Mouse (Mus musculus): ENCODE data around the gene Pex12. TPM values are rescaled to one million over a fixed set of nuclear protein-coding genes. Genes with fewer than 3 reads are reported as not detected.

Pex12 gene
- total and polyA plus RNA-seq, 2 experiments from 2014 or later = 2.6 to 9.3 TPM

DNA sequence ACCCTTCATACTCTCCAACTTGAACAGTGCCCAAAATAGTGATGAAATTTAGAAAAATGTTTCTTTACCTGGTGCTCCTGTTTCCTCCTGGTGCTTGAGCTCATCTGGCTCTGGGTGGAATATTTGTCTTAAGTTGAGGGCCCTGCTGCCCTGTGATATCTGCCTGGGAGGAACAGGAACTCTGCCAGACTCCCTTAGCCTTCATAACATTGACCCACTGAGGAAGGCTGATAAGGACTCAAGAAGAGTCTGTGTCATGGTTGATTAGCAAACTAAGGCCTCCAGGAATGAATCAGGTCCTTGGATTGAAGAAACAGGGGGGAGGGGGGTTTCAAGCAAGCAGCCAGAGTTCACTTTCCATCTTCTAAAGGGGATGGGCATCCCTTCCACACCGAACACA, 15.8 kb downstream of the Pex12 start, which contains the start of gene Slfn14:
Gene Slfn14, minus strand, starts transcription at position 161 of the 400 bp plus-strand sequence.
- H3K27me3 ChIP-seq (ENCODE audit: control insufficient read depth, insufficient read depth, low read length) = no peaks in the 10 kb centered on the region
- H3K9ac ChIP-seq (replicated peaks; ENCODE audit: low read depth, low read length) = no peak within 1 kb of the TSS
- TF ChIP-seq CTCF (IDR thresholded peaks at IDR 0.05; ENCODE audit: low read depth) = no peak
- no peak for TF ChIP-seq EP300 (IDR thresholded peaks at IDR 0.05; ENCODE audit: low read depth)
- ATAC-seq (ENCODE audit: insufficient read depth, low read depth) (no peak), DNase-seq (ENCODE audit: low spot score) (no peak)
- no peak within 1 kb of the TSS for H3K4me3 ChIP-seq (ENCODE audit: low read depth, low read length)
- peaks cover 5% of the 10 kb centered on the region; the same call in 1 of the 2 replicates for H3K4me1 ChIP-seq (ENCODE audit: control insufficient read depth, insufficient read depth)
- no peaks in the 10 kb centered on the region for H3K36me3 ChIP-seq (replicated peaks; ENCODE audit: control insufficient read depth, insufficient read depth, low read length)
- no peak within 1 kb of the TSS for H3K27ac ChIP-seq (ENCODE audit: low read depth)
- no peaks in the 10 kb centered on the region for H3K9me3 ChIP-seq (replicated peaks; ENCODE audit: control insufficient read depth, low read length)
- no peak within 1 kb of the TSS for H3K4me2 ChIP-seq (ENCODE audit: low read depth, low read length)
- 63% methylated on average over 1 of the region's 1 CpGs for WGBS

DNA sequence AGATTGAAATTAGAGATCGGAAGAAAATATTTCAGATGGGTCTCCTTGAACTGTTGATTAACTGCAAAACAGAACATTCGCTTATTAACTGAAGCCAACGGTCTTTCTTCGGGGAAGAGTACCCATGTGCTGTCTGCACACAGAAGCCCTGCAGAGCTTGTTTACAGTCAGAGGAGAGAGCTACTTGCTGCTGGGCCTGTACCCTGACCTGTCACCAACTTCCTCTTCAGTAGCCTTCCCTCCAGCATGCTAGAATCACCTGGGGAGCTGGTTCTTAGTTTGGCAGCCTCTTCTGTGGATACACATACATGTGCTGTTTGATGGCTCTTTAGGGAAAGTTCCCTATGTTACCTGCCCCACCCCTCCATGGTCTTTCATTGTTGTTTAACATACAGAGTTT, 16.8 kb downstream of the Pex12 start:
- no peak overlapping the region for H3K4me2 ChIP-seq (ENCODE audit: low read depth, low read length)
- no peaks in the 10 kb centered on the region for H3K36me3 ChIP-seq (replicated peaks; ENCODE audit: control insufficient read depth, insufficient read depth, low read length)
- peaks cover under 1% of the 10 kb centered on the region; the same call in 1 of the 2 replicates for H3K4me1 ChIP-seq (ENCODE audit: control insufficient read depth, insufficient read depth)
- H3K9me3 ChIP-seq (replicated peaks; ENCODE audit: control insufficient read depth, low read length) = no peaks in the 10 kb centered on the region
- H3K4me3 ChIP-seq (ENCODE audit: low read depth, low read length) = no peak overlapping the region
- ATAC-seq (ENCODE audit: insufficient read depth, low read depth) (no peak), DNase-seq (ENCODE audit: low spot score) (no peak)
- WGBS = 91% methylated on average over 4 of the region's 4 CpGs
- H3K27me3 ChIP-seq (ENCODE audit: control insufficient read depth, insufficient read depth, low read length) = no peaks in the 10 kb centered on the region
- TF ChIP-seq EP300 (IDR thresholded peaks at IDR 0.05; ENCODE audit: low read depth) (no peak), CTCF (IDR thresholded peaks at IDR 0.05; ENCODE audit: low read depth) (no peak)
- H3K9ac ChIP-seq (replicated peaks; ENCODE audit: low read depth, low read length) = no peak overlapping the region
- H3K27ac ChIP-seq (ENCODE audit: low read depth) = no peak overlapping the region

DNA sequence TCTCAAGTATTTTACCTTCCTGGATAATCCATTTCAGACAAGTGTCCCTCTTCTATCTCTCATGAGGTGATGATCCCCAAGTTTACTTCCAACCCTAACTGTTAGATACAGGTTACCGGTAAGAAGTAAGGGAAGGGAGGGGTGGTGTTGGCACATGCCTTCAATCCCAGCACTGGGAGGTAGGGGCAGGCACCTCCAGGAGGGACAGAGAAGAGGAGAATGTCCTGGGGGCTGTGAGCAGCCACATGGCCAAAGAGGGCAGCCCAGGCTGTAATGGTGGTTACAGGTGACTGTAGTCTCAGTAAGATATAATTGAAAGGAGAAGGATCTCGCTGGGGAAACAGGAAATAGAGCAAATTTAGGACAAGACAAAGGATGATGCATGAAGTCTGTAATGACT, 20.3 kb downstream of the Pex12 start:
- TF ChIP-seq EP300 (IDR thresholded peaks at IDR 0.05; ENCODE audit: low read depth) (no peak), CTCF (IDR thresholded peaks at IDR 0.05; ENCODE audit: low read depth) (no peak)
- DNase-seq (ENCODE audit: low spot score) = no peak

DNA sequence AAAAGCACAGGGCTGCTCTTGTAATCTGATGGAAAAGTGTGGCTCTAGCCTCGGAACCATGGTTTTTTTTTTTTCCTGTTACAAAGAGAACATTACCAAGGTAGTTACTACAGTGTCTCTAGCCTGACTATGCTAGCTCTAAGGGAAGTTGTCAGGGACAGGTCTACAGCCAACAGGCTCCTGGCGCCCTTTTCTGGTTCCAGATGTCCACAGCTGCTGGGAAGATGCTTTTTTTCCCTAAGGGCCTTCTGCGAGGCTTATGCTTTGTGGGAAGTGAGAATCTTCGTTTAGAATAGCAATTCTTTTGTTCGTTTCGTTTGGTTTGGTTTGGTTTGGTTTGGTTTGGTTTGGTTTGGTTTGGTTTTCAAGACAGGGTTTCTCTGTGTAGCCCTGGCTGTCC, 22.7 kb downstream of the Pex12 start:
- Histone ChIP-seq H3K36me3 (replicated peaks; ENCODE audit: control insufficient read depth, insufficient read depth, low read length) (no peaks in the 10 kb centered on the region), H3K27ac (ENCODE audit: low read depth) (no peak overlapping the region), H3K4me3 (ENCODE audit: low read depth, low read length) (no peak overlapping the region), H3K9me3 (replicated peaks; ENCODE audit: control insufficient read depth, low read length) (no peaks in the 10 kb centered on the region), H3K9ac (replicated peaks; ENCODE audit: low read depth, low read length) (no peak overlapping the region), H3K4me1 (ENCODE audit: control insufficient read depth, insufficient read depth) (peaks cover 3% of the 10 kb centered on the region; the same call in 1 of the 2 replicates), H3K27me3 (ENCODE audit: control insufficient read depth, insufficient read depth, low read length) (no peaks in the 10 kb centered on the region), H3K4me2 (ENCODE audit: low read depth, low read length) (no peak overlapping the region)
- ATAC-seq (ENCODE audit: insufficient read depth, low read depth) (no peak), DNase-seq (ENCODE audit: low spot score) (no peak)
- 65% methylated on average over 6 of the region's 6 CpGs for WGBS
- TF ChIP-seq EP300 (IDR thresholded peaks at IDR 0.05; ENCODE audit: low read depth) = no peak
- TF ChIP-seq CTCF (IDR thresholded peaks at IDR 0.05; ENCODE audit: low read depth) = no peak

More for the DNA sequence above, 20.3 kb downstream of the Pex12 start:
- no peak overlapping the region for H3K4me2 ChIP-seq (ENCODE audit: low read depth, low read length)
- no peak overlapping the region for H3K27ac ChIP-seq (ENCODE audit: low read depth)
- H3K36me3 ChIP-seq (replicated peaks; ENCODE audit: control insufficient read depth, insufficient read depth, low read length) = no peaks in the 10 kb centered on the region
- H3K9me3 ChIP-seq (replicated peaks; ENCODE audit: control insufficient read depth, low read length) = no peaks in the 10 kb centered on the region
- no peak overlapping the region for H3K4me3 ChIP-seq (ENCODE audit: low read depth, low read length)
- no peak for ATAC-seq (ENCODE audit: insufficient read depth, low read depth)
- 43% methylated on average over 2 of the region's 2 CpGs for WGBS
- peaks cover 3% of the 10 kb centered on the region; the same call in 1 of the 2 replicates for H3K4me1 ChIP-seq (ENCODE audit: control insufficient read depth, insufficient read depth)
- no peak overlapping the region for H3K9ac ChIP-seq (replicated peaks; ENCODE audit: low read depth, low read length)
- no peaks in the 10 kb centered on the region for H3K27me3 ChIP-seq (ENCODE audit: control insufficient read depth, insufficient read depth, low read length)

DNA sequence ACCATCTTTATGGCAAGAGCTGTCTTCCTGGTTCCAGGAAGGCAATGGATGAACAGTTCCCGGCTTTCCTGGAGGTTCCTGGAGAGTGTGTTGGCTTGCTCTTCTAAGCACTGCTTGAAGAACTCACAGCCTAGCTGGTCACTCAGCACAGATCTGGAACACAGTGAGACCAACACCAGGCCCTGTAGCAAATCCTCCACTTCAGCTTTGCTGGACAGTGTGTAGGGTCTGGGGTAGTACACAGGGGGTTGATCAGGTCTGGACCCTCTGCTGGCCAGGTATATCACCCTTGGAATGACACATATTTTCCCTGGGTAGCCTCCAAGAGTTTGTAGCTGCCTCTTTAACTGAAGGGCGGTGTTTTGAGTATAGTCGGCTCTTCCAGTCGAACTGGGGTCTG, 23.4 kb downstream of the Pex12 start:
- Histone ChIP-seq H3K4me1 (ENCODE audit: control insufficient read depth, insufficient read depth) (peaks cover 3% of the 10 kb centered on the region; the same call in 1 of the 2 replicates), H3K27me3 (ENCODE audit: control insufficient read depth, insufficient read depth, low read length) (no peaks in the 10 kb centered on the region), H3K36me3 (replicated peaks; ENCODE audit: control insufficient read depth, insufficient read depth, low read length) (no peaks in the 10 kb centered on the region), H3K4me2 (ENCODE audit: low read depth, low read length) (no peak overlapping the region), H3K4me3 (ENCODE audit: low read depth, low read length) (no peak overlapping the region), H3K27ac (ENCODE audit: low read depth) (peak overlapping the region; percentile 38; the same call in 1 of the 2 replicates), H3K9me3 (replicated peaks; ENCODE audit: control insufficient read depth, low read length) (no peaks in the 10 kb centered on the region), H3K9ac (replicated peaks; ENCODE audit: low read depth, low read length) (no peak overlapping the region)
- TF ChIP-seq EP300 (IDR thresholded peaks at IDR 0.05; ENCODE audit: low read depth) (no peak), CTCF (IDR thresholded peaks at IDR 0.05; ENCODE audit: low read depth) (no peak)
- no peak for DNase-seq (ENCODE audit: low spot score)
- 71% methylated on average over 4 of the region's 4 CpGs for WGBS
- ATAC-seq (ENCODE audit: insufficient read depth, low read depth) = no peak

- DNase-seq (ENCODE audit: low spot score) (no peak), ATAC-seq (ENCODE audit: insufficient read depth, low read depth) (no peak)
- Histone ChIP-seq H3K4me2 (ENCODE audit: low read depth, low read length) (no peak overlapping the region), H3K9me3 (replicated peaks; ENCODE audit: control insufficient read depth, low read length) (no peaks in the 10 kb centered on the region), H3K4me3 (ENCODE audit: low read depth, low read length) (no peak overlapping the region), H3K36me3 (replicated peaks; ENCODE audit: control insufficient read depth, insufficient read depth, low read length) (no peaks in the 10 kb centered on the region), H3K27me3 (ENCODE audit: control insufficient read depth, insufficient read depth, low read length) (no peaks in the 10 kb centered on the region), H3K4me1 (ENCODE audit: control insufficient read depth, insufficient read depth) (peaks cover 3% of the 10 kb centered on the region; the same call in 1 of the 2 replicates), H3K9ac (replicated peaks; ENCODE audit: low read depth, low read length) (no peak overlapping the region), H3K27ac (ENCODE audit: low read depth) (no peak overlapping the region)
- 54% methylated on average over 7 of the region's 7 CpGs for WGBS
- TF ChIP-seq CTCF (IDR thresholded peaks at IDR 0.05; ENCODE audit: low read depth) (no peak), EP300 (IDR thresholded peaks at IDR 0.05; ENCODE audit: low read depth) (no peak)
These were observed 26.1 kb downstream of the Pex12 start for GRCm38 (mm10) chr11:83276251-83276650.
